Mouse (Mus musculus) left cerebral cortex, adult 11 months (tissue): ENCODE data around the gene Ifrd2.
A peak's percentile ranks its signal among the peaks of the same experiment; 100 is the strongest.

Source experiments
- DNase-seq: peaks from one replicate; pipeline ENCODE4 v3.0.0; 2022; ENCODE audit warnings: low spot score

The Ifrd2 gene

DNA sequence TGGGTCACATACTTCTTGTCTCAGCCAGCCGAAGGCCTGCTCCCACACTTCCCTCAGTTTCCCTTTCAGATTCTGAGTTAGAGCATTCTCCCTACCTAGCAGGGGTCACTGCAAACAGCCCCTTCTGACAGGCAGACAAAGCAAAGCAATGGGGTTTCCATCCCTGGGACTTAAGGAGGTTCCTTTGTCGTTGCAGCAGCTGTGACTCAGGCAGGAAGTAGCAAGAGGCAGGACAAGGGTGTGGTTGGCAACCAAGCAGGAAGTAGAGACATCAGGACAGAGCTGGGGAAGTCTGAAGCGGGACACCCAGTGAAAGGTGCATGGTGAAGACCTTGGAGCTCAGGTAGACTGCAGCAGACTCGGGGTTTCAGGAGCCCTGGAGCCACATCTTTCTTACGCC is 37.1 kb downstream of the Ifrd2 start:
- DNase-seq = no peak

DNA sequence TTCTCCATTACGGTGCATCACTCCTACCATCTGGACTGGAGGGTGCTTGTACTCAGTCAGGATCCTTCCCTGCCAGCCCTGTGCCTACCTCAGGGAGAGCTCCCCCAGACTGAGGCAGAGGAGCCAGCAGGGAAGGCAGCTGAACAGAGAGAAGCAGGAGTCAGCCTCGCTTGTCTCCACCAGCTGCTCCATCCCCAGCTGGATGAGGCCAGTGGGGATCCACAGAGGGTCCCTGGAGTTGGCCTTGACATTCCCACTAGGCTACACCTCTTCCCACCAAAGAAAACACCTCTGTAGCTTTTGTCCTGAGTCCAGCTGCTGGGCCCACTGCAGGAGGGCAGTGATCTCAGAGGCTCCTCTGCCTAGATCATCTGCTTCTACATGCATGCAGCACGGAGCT is 37.5 kb downstream of the Ifrd2 start:
- DNase-seq = no peak

DNA sequence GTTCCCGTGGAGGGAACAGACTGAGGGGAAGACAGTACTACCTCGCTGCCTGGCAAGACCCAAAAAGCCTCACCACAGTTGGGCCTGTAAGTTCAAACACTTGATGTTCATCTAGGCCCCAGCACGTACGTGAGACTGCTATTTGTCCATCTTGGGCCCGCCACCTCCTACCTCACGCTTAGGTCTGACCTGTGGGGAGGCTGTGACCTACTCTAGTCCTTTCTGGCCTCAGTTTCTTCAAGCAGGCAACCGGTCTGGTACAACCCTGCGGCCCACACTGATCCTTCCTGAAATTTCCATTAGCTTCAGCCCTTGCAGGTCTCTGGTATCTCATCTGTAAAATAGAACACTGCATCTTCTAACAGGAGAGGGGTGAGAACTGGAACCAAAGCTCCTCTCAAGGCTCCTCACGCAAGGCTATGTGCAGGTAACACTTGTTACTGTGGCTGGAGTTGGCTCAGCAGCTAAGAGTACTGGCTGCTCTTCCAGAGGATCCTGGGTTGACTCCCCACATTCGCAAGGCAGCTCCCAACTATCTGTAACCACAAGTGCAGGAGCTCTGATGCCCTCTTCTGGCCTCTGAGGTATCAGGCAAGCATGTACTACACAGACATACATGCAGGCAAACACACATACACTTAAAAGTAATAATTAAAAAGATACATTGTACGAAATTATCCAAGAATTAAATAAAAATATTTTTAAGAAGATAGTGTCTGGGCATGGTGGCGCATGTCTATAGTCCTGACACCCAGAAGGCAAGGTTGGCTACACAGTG is 38.1 kb downstream of the Ifrd2 start:
- DNase-seq = no peak

DNA sequence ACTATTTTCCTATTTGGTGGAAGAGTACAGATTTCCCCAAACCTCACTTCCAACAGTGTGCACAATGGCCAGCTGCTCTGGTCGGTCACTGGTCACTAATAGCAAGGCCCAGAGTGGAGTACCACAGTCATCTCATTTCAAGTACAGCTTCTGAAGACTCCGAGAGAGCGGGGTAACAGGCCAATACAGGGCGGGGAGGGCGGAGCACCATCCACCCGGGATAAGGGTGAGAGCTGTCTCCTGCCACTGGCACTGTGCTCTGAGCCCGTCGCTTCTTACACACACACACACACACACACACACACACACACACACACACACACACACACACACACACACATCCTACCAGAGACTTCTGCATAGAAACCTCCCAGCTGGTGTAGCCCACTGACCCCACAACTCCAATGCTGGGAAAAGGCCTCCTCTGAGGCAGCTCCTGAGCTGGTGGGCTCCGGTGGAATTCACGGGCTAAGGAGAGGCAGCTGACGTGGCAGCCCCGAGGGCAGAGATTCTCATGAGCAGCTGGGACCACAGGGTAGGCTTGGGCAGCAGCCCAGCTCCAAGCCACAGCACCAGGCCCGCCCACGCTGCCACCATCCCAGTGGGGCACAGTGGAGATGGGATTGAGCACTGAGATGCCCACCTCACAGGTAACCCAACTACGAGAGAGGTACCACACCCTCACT is 38.9 kb downstream of the Ifrd2 start:
- DNase-seq = no peak

DNA sequence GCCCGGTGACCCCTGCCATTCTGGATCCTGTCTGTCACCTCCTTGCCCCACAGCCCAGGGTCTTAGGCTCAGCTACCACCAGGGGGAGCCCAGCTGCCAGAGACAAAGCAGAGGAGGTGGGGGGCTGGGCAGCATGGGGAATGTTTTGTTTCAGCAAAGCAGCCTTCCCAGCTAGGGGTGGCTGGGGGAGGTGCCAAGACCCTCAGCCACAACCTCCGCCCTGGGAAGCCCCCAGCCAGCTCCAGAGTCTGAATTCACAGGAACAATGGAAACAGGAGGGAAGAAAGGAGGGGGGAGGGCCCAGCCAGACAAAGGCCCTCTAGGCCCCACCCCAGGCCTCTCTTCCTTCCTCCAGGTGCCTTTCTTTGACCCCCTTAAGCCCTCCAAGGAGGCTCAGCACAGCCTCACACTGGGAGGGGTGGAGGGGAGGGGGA is 39.4 kb downstream of the Ifrd2 start:
- DNase-seq = peak; percentile 77

DNA sequence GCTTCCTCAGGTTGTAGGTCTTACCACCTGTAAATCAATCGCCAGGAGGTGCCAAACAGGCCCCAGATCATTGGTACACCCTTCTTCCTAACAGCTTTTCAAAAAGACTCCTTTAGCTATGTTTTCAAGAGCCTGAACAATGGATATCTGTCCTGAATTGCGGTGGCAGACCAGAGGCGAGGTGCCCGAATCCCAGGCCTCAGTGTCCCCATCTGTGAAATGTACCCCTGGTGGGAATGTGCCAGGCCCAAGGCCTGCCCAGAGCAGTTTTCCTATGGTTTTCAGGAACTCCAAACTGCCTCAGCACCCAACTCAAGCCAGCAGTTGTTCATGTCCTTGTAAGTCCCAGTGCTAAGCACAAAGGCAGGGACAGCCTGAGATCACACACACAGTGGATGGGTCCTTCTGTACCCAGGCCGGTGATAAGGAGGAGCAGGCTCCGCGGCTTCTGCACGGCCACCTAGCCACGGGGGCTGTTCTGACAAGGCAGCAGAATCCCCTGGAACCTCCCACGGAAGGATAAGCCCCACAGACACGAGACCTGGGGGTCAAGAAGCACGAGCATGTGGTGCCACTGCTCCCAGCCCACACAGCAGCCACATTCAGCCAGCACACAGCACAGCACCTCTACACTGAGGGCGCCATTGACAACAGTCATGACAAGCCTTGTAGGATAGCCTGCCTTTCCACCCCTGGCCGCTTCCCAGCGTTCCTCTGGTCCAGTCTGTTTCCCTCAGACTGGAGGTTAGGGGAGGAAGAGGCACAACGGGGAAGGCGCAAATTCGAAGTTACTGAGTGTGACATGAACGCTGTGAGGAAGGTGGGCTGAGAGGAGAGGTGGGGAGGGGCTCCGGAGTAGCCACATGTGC is 40.2 kb downstream of the Ifrd2 start:
- DNase-seq = no peak

DNA sequence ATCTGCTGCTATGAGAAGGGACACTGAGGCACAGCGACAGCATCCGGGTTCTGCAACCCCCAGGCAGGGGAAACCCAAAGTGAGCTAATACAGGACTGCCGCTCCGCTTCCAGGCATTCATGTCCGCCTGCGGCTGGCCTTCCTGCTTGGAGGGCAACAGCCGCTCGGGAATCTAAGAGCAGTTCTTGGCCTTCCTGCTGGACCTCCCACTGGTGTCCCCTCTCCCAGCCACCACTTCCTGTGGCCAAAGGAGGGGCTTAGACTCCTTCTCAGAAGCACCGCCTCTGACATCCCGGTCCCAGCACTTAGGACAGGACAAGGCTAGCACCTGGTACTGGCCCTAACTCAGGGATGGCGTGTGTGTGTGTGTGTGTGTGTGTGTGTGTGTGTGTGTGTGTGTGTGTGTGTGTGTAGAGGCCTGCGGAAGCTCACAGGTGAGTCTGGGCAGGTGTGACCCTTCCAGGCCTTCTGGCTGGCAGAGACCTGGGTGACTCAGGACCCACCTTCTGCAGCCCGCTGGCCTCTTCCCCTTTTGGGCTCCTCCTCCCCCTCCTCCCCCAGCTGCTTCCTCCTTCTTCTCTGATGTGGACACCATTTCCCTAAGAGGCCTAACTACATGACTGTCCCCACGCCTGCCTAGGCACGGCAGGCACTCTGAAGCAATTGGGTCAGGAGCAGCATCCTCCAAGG is 41.4 kb downstream of the Ifrd2 start:
- DNase-seq = no peak

DNA sequence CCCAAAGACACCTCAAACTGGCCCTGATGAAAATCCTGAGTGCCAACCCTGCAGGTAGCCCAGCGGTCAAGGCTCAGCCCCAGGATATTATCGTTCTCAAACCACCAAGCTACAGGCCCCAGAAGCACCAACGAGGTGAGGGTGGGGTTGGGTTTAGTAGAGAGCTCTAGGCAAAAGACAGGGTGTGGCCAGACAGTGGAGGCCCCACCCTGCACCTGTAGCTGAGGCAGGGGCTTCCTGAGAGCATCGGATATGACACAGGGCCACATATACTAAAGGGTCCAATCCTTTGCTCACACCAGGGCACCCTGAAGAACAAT is 41.9 kb downstream of the Ifrd2 start:
- DNase-seq = no peak

DNA sequence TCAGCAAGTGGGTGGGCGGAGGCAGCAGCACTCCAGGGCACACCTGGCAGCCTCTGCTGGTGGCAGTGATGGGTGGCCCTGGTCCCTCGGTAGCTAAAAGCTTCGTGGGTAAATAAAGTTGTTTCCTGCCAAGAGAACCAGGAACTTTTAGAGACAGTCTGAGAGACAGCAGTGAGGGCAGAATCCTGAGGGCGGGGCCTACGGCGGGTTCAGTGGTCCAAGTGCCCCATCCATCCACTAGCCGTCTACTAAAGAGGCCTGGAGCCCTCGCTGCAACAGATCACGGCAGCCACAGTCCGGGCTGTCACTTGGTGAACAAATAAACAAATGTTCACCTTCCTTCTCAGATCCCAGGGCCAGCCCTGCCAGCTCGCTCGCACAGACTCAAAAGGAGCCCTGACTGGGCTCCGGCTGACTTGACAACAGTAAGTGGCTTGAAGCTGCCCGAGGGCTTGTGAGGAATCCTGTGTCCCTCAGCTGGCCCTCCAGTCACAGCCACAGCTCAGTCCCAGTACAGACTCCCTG is 42.5 kb downstream of the Ifrd2 start:
- no peak for DNase-seq

DNA sequence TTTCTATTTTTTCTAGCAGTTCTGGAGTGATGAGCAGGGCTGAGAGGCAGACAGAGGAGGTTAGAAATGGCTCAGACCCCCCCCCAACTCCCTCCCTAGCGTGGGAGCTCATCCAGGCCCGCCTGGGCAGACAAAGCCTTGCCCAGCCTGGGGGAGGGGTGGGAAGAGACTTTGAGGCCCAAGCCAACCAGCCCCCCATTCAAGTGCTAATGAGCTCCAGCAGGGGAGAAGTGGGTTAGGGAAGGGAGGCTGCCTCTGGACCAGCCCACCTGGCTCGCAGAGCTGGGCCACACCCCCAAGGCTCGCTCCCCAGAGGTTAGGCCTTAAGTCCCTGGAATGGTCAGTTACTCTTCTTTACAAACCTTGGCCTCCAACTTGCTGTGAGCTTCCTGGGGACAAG is 43.1 kb downstream of the Ifrd2 start:
- no peak for DNase-seq

DNA sequence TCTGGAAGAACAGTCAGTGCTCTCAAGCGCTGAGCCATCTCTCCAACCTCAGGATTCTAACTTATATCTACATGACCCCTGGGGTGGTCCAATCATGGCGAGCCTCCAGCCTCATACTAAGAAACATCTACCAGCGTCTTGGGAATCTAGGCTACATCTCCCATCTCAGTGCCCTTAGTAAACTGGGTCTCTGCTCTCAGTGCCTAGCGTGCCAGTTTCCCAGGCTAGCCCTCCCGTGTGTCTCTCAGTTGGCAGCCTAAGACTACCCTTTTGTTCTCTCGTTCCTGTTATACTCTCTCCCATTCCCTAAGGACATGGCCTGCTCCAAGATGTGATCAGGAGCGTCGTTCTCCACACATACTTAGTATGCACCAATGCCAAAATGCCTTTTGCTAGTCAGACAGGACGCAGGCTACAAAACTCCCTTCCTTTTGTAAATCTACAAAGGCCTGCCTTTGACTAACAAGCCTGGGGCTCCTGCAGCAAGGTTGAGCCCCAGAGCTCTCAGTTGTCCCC is 43.9 kb downstream of the Ifrd2 start:
- no peak for DNase-seq

DNA sequence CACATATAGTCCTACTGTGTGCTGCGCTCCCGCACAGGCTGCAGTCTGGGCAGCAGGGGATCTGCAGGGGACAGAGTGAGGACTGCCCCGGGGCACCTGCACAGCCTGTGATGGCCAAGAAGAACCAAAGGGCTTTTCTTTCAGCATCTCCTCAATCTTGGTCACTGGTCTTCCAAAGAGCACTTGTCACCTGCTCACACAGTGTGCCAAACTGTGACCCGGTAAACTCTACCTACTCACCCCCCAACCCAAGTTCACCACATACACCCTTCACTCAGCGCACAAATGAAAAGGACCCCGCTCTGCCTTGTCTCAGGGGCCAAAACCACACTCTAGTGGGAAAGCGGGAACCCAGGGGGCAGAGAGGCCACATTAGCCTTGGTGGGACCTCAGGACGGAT is 44.4 kb downstream of the Ifrd2 start:
- no peak for DNase-seq

DNA sequence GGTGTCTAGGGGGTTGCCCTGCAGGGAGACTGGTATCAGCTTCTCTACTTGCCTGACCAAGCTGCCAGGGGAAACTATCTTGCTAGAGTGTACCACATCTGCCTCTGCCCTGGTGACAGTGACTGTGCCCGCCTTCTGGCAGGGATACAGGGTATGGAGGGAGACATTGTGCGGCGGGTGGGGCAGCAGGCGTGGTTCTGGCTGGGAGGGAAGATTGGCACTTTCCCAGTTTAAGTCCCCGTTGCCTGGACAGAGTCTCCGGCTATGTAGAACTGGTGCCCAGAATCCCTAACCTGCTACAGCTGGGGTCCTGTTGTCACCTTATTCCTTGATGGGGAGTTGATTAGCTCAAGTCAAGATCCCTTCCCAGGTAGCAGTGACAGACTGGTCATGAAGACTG is 45.0 kb downstream of the Ifrd2 start:
- DNase-seq = no peak

DNA sequence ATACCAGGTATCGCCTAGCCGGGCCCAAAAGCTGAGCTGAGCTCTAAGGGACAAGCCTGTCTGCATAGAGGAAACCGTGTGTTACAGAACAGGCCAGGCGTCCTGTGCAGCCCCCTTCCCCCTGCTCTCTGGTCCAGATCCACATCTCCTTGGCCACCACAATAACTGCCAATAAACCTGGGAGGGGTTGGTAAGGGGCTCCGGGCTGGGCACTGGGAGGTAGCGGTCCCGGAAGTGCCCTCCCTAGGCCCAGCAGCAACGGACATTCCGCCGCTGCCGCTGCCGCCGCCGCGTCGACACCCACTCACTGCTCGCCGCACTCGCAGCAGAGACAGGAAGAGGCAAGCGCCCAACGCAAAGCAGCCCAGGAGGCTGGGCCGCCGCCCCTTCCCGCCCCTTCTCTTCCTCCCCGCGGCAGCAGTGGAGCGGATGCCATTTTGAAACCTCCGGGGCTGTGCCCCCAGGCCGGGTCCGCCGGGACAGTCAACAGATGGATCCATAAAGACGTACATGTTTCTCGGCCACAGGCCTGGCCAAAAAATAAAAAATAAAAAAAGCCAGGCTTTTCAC is 45.7 kb downstream of the Ifrd2 start:
- peak; percentile 76 for DNase-seq

DNA sequence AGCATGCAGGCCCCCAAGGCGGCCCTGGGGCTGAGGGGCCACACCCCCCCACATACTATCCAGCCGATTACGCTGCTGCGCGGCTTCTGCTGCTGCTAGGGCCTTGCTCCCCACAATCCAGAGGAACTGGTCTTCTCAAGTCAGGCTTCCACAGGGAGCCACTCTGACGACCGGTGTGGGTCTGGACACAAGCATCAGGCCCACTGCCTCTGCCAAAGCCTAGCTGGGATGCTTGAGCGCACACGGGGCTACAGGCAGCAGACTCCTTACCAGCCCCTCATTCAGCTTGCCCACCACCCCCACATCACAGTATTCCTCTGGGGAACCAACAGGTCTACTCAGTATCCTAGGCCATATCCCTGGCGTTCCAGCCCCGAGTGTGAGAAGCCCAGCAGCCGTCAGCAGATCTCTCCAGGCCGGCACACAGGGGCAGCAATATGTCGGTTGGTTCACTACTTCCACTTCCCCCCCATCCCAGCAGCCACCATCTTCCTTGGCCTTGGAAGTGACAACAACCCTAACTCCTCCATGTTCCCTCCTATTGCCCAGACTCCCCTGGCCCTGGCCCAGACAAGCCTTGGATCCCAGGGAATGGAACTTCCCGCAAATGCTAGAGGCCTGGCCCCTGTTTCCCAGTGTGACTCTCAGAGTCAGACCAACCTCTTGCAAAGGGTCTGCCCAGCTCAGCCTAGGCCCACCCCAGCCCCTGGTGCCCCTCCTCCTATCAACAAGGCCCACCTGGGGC is 46.4 kb downstream of the Ifrd2 start:
- DNase-seq = no peak

DNA sequence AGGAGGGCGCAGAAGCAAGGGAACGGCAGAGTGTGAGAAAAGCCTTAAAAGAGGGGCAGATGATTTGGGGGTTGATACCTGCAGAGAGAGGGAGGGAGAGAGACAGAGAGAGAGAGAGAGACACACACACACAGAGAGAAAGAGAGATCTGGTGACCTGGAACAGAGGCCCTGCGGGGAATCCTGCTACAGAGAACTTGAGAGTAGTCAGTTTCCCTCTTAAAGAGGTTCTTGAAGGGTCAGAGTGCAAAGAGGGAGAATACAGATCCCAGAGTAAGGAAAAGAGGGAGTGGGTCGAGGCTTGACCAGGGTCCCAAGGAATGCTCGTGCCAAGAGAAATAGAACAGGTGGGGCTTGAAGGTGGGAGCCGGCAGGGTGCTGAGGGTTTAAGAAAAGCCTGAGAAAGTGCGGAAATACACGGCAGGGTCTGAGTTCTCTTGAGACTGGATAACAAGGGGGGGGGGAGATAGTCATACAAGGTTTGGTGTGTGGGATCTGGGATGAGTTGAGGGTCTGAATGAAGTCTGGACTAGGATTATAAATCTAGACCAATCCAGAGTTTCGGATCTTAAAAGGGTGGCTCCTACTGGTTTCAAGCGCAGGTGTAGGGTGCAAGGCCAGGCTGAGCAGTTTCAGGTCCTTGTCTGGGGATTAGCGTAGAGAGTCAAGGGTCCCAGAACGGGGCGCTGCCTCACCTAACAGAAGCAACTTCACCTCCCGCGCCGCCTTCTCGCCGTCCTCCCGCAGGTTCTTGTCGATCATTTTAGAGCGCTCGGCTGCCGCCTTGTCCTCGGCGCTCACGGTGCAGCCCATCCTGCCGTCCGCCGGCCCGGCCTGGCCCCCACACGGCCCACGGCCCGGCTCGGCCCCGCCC is 47.2 kb downstream of the Ifrd2 start:
- DNase-seq = no peak

DNA sequence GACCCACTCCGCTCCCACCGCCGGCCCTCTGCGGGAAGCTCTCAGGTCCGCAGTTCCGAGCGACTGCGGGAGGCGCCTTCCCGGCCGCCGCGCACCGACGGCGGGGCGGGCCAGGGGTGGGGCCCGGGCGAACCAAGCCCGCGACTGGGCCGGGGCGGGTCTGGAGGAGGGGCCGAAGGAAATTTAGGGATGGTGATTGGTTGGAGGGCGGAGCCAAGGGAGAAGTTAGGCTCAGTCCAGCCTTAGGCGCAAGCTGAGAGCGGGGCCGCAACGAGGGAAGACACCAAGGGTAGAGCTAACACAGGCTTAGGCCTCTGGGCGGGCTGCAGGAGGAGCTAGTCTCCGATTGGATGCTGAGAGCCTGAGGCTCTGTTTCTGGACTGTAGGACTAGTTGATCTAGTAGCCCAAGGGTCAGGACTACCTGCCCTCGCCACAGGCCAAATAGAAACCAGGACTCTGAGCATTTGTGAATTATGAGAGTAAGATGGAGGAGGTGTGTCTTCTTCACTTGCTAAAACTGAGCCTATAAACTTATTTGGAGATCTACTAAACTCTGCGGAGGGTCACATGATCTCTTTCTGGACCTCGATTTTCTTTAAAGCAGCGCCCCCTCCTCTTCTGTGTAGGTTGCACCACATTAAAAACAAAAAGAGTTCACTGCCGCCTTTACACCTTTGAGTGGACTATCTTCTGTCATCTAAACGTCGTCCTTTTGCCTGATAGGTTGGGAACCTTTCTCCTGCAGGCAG is 48.0 kb downstream of the Ifrd2 start, which contains the start of gene Gnai2:
Gnai2 (minus strand) TSS at position 89 of the 750 bp plus-strand sequence.
- peak; percentile 92 for DNase-seq

DNA sequence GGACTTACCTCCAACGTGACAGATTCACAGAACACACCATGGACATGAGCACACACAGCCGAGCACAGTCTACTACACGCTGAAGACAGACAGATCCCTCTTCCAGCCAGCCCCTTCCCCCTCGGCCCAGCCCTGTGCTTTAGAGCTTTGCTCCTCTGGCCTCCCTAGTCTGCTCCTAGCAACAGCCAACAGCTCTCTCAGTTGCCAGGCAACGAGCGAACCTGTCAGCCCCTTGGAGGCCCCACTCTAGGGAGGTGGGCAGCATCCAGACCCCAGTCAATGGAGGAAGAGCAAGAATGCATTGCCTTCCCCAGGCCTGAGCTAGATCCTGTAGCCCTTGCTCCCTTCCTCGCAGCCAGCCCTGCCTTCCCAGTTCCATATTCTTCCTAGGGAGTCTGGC is 49.6 kb downstream of the Ifrd2 start:
- DNase-seq = no peak

DNA sequence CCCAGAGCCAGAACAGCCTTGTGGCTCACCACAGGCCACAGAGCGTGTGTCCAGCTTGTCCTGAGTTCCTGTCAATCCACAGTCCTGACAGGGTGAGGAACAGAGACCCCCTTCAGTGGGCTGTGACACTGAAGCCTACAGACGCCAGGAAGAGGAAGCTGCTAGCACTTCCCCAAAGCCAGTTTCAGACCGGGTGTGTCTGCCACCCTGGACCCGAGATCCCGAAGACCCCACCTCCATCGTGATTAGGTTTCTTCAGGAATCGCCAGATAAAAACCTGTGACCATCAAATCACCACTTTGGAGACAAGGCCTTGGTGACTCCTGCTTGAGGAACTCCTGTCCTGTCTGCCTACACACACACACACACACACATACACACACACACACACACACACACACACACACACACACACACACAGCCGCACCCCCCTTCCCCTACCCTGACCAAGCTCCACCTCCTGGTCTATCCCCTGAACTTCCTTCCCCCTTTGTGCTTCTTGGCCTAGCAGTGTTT is 52.9 kb downstream of the Ifrd2 start:
- no peak for DNase-seq
